Mouse (Mus musculus) limb, embryonic 11.5 days (tissue): Measurements from ENCODE around the gene Snn. TPM values are rescaled to one million over a fixed set of nuclear protein-coding genes. Genes with fewer than 3 reads are reported as not detected.

Source experiments
- ATAC-seq: fragments of 200-750 bp; cut with Nextera tagmentation; 2 replicates; pipeline ENCODE4 v1.8.0; 2017; ENCODE audit warnings: low read depth; ENCODE audit not compliant: insufficient number of reproducible peaks, low FRiP score, low TSS enrichment
- DNase-seq: peaks from one replicate; pipeline ENCODE4 v3.0.0-alpha.2; 2015; ENCODE audit warnings: low spot score
- H3K27ac ChIP-seq: fragments of 300-500 bp; sonication (generic); replicated peaks from 2 replicates; pipeline ENCODE4 v1.5.1; 2014; ENCODE audit warnings: low read depth, mild to moderate bottlenecking, low read length
- H3K27me3 ChIP-seq: fragments of 300-500 bp; sonication (generic); 2 replicates; pipeline ENCODE4 v1.6.1; 2014; ENCODE audit warnings: mild to moderate bottlenecking, low read length, mixed read lengths; ENCODE audit not compliant: control insufficient read depth, insufficient read depth
- H3K36me3 ChIP-seq: fragments of 300-500 bp; sonication (generic); 2 replicates; pipeline ENCODE4 v1.6.1; 2014; ENCODE audit warnings: mild to moderate bottlenecking, low read length, moderate library complexity, mixed read lengths; ENCODE audit not compliant: control insufficient read depth, insufficient read depth
- H3K4me1 ChIP-seq: fragments of 300-500 bp; sonication (generic); 2 replicates; pipeline ENCODE4 v1.6.1; 2014; ENCODE audit warnings: low read length, mixed read lengths; ENCODE audit not compliant: control insufficient read depth, insufficient read depth
- H3K4me2 ChIP-seq: fragments of 300-500 bp; sonication (generic); 2 replicates; pipeline ENCODE4 v1.6.1; 2014; ENCODE audit warnings: low read depth, mild to moderate bottlenecking, moderate library complexity; ENCODE audit not compliant: severe bottlenecking
- H3K4me3 ChIP-seq: fragments of 300-500 bp; sonication (generic); 2 replicates; pipeline ENCODE4 v1.5.1; 2014; ENCODE audit warnings: low read depth, low read length
- H3K9ac ChIP-seq: fragments of 300-500 bp; sonication (generic); 2 replicates; pipeline ENCODE4 v1.6.1; 2014; ENCODE audit warnings: mild to moderate bottlenecking, low read length
- H3K9me3 ChIP-seq: fragments of 300-500 bp; sonication (generic); 2 replicates; pipeline ENCODE4 v1.6.1; 2016; ENCODE audit warnings: low read length; ENCODE audit not compliant: control insufficient read depth
- WGBS: fragments of 180-500 bp; shearing (Covaris S2); extraction: QIAGEN DNeasy Blood & Tissue Kit; methylation state at CpG from one replicate; pipeline ENCODE4 v1.1.7; 2014; 5-methylcytosine and 5-hydroxymethylcytosine counted together
- polyA plus RNA-seq: library from polyadenylated mRNA; unstranded; fragments of >200 nt; fragmentation: Nextera tagmentation; extraction: Ambion mirVana; gene quantifications from 2 replicates; pipeline ENCODE4 v1.2.1, GENCODE M21; 2014

The Snn gene
- polyA plus RNA-seq, 1 experiment from 2014 or later = 54.2 TPM

- no peak overlapping the region for H3K27ac ChIP-seq
These were observed 39.2 kb upstream of the Snn start for GRCm38 (mm10) chr16:11021403-11022112.

GRCm38 (mm10) chr16:11022113-11022489 lies 38.6 kb upstream of the Snn start:
- WGBS = 94% methylated on average over 4 of the region's 4 CpGs
- no peak overlapping the region for H3K9ac ChIP-seq
- no peak overlapping the region for H3K4me2 ChIP-seq
- no peaks in the 10 kb centered on the region for H3K36me3 ChIP-seq
- H3K27me3 ChIP-seq = no peaks in the 10 kb centered on the region
- H3K4me1 ChIP-seq = no peaks in the 10 kb centered on the region
- ATAC-seq = no peak
- H3K4me3 ChIP-seq = no peak overlapping the region
- H3K9me3 ChIP-seq = no peaks in the 10 kb centered on the region
- no peak for DNase-seq
- H3K27ac ChIP-seq = no peak overlapping the region

More at GRCm38 (mm10) chr16:11021403-11022112, 39.2 kb upstream of the Snn start:
- Histone ChIP-seq H3K4me3 (no peak overlapping the region), H3K4me2 (no peak overlapping the region), H3K9ac (no peak overlapping the region), H3K4me1 (no peaks in the 10 kb centered on the region), H3K27me3 (no peaks in the 10 kb centered on the region), H3K36me3 (no peaks in the 10 kb centered on the region), H3K9me3 (no peaks in the 10 kb centered on the region)
- DNase-seq = no peak
- ATAC-seq = no peak
- WGBS = 65% methylated on average over 3 of the region's 3 CpGs

GRCm38 (mm10) chr16:11023618-11024017 lies 37.1 kb upstream of the Snn start:
- Histone ChIP-seq H3K27ac (no peak overlapping the region), H3K4me3 (no peak overlapping the region), H3K9ac (no peak overlapping the region), H3K27me3 (no peaks in the 10 kb centered on the region), H3K36me3 (no peaks in the 10 kb centered on the region), H3K9me3 (no peaks in the 10 kb centered on the region), H3K4me1 (no peaks in the 10 kb centered on the region), H3K4me2 (no peak overlapping the region)
- WGBS = 90% methylated on average over 5 of the region's 5 CpGs
- ATAC-seq = no peak
- DNase-seq = no peak

GRCm38 (mm10) chr16:11024841-11025240 lies 35.9 kb upstream of the Snn start:
- Histone ChIP-seq H3K36me3 (no peaks in the 10 kb centered on the region), H3K4me2 (no peak overlapping the region), H3K4me3 (no peak overlapping the region), H3K27me3 (no peaks in the 10 kb centered on the region), H3K27ac (no peak overlapping the region), H3K4me1 (no peaks in the 10 kb centered on the region), H3K9me3 (no peaks in the 10 kb centered on the region), H3K9ac (no peak overlapping the region)
- DNase-seq (no peak), ATAC-seq (no peak)
- WGBS = 96% methylated on average over 3 of the region's 3 CpGs

GRCm38 (mm10) chr16:11028206-11028605 lies 32.5 kb upstream of the Snn start:
- H3K4me1 ChIP-seq = no peaks in the 10 kb centered on the region
- H3K9ac ChIP-seq = no peak overlapping the region
- H3K4me3 ChIP-seq = no peak overlapping the region
- DNase-seq (no peak), ATAC-seq (no peak)
- H3K9me3 ChIP-seq = no peaks in the 10 kb centered on the region
- no peaks in the 10 kb centered on the region for H3K36me3 ChIP-seq
- no peak overlapping the region for H3K27ac ChIP-seq
- H3K27me3 ChIP-seq = no peaks in the 10 kb centered on the region
- no peak overlapping the region for H3K4me2 ChIP-seq
- 85% methylated on average over 7 of the region's 7 CpGs for WGBS

- no peaks in the 10 kb centered on the region for H3K36me3 ChIP-seq
- H3K27me3 ChIP-seq = no peaks in the 10 kb centered on the region
- H3K4me3 ChIP-seq = no peak overlapping the region
- ATAC-seq (no peak), DNase-seq (no peak)
- H3K9me3 ChIP-seq = no peaks in the 10 kb centered on the region
- H3K9ac ChIP-seq = no peak overlapping the region
- no peak overlapping the region for H3K4me2 ChIP-seq
- H3K27ac ChIP-seq = no peak overlapping the region
- H3K4me1 ChIP-seq = no peaks in the 10 kb centered on the region
- 80% methylated on average over 4 of the region's 4 CpGs for WGBS
These were observed 29.9 kb upstream of the Snn start for GRCm38 (mm10) chr16:11030844-11031243.

GRCm38 (mm10) chr16:11031320-11031719 lies 29.4 kb upstream of the Snn start:
- WGBS = 47% methylated on average over 3 of the region's 3 CpGs
- no peaks in the 10 kb centered on the region for H3K9me3 ChIP-seq
- DNase-seq (no peak), ATAC-seq (no peak)
- no peak overlapping the region for H3K27ac ChIP-seq
- no peak overlapping the region for H3K4me3 ChIP-seq
- no peak overlapping the region for H3K4me2 ChIP-seq
- H3K27me3 ChIP-seq = no peaks in the 10 kb centered on the region
- no peak overlapping the region for H3K9ac ChIP-seq
- no peaks in the 10 kb centered on the region for H3K4me1 ChIP-seq
- no peaks in the 10 kb centered on the region for H3K36me3 ChIP-seq

DNA sequence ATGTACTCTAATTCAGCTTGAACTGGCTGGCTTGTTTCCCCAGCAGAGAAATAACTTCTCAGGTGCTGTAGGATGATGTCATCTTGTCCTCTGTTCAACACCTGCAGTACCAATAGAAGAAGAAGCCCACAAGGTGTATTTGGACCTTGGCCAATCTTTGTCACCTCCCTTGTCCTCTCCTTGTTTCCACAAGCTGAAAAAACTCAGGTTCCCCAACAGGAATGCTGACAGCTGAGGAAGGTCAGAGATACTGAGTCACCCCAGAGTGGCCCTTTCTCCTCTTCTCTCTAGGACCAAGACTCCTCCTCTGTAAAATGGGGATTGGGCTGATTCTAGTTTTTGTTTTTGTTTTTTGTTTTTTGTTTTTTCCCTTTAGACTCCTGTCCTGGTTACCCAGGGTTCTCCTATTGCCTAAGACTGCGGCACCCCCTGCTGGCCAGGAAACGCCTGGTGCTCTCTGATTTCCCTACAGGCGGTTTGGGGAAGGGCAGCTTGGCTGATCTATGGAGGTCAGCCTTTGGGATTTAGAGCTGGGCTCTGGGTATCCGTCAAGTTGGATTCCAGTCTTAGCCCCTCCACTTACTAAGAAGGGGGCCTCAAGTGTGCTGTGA lies 26.4 kb upstream of the Snn start:
- DNase-seq (peak; percentile 90), ATAC-seq (no peak)
- H3K4me3 ChIP-seq = no peak overlapping the region
- no peaks in the 10 kb centered on the region for H3K36me3 ChIP-seq
- H3K9ac ChIP-seq = no peak overlapping the region
- no peak overlapping the region for H3K27ac ChIP-seq
- no peak overlapping the region for H3K4me2 ChIP-seq
- no peaks in the 10 kb centered on the region for H3K9me3 ChIP-seq
- H3K4me1 ChIP-seq = no peaks in the 10 kb centered on the region
- H3K27me3 ChIP-seq = no peaks in the 10 kb centered on the region
- WGBS = 7% methylated on average over 4 of the region's 4 CpGs
